Mouse (Mus musculus) NIH3T3 (cell line): ENCODE data around the gene Lemd2.

Experiments used
- DNase-seq: peaks from one replicate; pipeline ENCODE4 v3.0.0-alpha.2; 2012; ENCODE audit warnings: low read depth

Gene Lemd2

DNA sequence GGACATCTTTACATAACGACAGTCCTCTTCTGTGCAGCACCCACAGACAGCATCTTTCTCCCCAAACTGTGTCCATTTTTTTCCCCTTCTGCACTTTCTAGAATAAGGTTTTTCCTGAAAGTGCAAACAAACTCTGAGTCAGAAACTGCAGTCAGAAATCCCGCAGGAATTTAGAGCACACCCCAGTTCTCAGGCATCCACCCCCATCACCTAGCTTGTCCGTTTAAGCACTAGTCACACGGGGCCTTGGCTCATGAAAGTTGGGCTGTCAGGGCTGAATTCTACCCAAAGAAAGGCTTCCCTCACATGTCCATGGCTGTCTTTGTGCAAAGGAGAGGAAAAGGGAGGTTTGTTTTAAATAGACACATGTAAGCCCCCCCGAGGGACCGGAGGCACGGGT, 23.0 kb upstream of the Lemd2 start:
- DNase-seq, result peak; percentile 42

- DNase-seq, result peak; percentile 50
Measured at GRCm38 (mm10) chr17:27226701-27227100, 22.4 kb upstream of the Lemd2 start.

- no peak for DNase-seq
Measured at GRCm38 (mm10) chr17:27225801-27226200, 21.5 kb upstream of the Lemd2 start.

GRCm38 (mm10) chr17:27223821-27224220, 19.6 kb upstream of the Lemd2 start:
- no peak for DNase-seq

DNA sequence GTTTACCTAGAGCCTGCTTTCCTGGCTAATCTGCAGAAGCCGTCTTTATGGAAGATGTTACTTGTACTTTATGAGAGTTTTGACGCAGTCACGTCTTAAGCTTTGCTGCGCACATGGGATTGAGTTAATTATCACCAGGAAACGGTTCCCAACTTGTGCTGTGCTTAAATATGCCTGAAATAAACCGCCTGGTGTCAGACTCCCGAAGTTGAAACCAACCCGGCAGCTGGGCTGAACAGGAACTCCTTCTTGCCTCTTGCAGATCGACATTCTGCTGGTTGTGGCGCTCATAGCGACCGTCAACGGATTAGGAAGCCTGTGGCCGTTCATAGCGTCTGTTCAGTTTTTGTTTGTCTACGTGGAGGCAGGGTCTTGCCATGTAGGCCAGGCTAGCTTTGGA, 17.3 kb upstream of the Lemd2 start:
- DNase-seq, result no peak

DNA sequence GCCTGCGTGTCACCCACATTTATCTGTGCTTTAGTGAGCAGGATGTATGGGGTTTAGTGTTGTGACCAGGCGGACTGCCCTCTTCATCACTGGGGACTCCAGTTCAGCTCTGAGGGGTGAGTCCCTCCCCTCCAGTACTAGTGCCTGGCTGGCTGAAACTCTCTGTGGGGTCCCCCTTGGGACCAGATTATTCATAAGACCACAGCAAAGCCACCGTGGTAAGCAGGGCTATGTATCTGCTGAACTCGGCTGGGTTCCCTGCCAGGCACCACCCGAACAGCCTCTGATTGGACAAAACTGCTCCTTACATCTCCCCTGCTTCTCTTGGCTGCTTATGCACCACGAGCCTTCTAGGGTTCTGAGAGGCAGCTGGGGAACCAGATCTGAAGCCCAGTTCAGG, 14.6 kb upstream of the Lemd2 start:
- DNase-seq, result peak; percentile 51

DNA sequence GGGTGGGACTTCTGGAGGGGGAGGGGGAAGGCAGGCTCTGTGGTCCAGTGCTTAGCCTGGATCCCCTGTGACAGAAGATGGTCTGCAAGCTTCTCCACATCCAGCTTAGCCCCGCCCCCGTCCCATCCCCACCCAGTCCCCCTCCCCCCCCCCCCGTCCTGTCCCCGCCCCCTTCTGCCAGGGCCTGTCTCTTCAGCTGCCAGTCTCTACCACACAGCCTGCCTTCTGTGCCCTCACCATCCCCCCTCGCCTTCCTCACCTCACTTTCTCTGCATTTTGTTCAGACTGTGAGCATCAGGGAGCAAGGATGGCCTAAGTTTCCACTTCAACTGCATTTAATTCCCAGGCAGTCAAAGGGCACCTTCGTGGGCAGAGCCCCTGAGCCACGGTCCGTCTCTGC, 14.1 kb upstream of the Lemd2 start:
- DNase-seq, result no peak

DNA sequence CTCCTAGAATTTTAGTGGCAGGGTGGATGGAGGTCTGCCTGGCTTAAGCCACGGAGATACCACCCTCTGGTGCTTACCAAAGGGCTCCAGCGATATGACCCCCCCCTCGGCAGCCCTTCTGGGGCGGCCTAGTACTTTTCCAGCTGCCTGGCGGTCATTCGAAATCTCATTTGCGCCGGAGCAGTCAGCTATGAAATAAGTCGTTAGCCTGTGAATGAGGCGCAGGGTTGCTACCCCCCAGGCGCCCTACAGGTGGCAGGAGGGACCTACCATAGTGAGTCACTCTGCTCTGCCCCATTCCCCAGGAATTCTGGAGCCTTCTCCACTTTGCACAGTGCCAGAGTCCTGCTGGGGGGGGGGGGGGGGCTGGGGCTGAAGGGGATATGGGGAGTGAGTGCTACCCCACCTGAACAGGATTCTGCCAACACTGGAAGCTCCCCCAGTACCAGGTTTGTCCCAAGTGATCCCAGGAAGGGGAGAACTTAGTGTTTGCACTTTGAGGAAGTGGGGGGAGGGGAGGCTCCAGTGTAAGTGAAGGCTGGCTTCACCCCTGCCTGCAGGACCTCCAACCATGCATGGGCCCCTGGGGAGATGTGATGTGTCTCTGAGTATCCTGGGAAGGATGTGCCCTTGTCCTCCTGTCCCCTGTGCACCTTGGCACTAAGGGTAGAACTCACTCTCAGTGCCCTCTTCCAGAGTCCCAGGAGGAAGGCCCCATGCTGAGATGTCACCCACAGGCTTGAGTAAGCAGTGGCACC, 8.7 kb upstream of the Lemd2 start:
- peak; percentile 69 for DNase-seq

GRCm38 (mm10) chr17:27212006-27212405, 7.7 kb upstream of the Lemd2 start:
- DNase-seq, result no peak

GRCm38 (mm10) chr17:27207113-27207707, 2.9 kb upstream of the Lemd2 start:
- peak; percentile 84 for DNase-seq

GRCm38 (mm10) chr17:27203358-27204074, 753 bp downstream of the Lemd2 start:
- DNase-seq, result no peak

DNA sequence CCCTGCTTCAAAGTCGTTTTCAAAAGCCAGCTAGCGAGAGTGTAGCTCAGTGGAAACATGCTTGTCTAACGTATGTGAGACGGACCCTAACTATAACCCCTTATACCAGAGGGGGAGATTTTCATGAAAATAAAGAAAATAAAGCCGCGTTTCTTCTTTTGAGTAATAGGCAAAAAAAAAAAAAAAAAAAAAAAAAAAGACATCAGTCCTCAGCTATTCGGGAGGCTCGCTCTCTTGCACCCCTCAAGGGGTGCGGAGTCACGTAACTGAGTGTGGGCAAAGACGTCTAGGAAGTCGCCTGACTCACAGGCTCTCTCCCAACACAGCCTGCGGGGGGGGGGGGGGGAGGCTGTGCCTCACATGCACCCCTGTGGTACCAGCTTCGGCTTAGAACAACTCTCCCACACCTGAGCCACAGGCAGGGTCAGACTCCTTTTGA, 1.3 kb downstream of the Lemd2 start:
- peak; percentile 78 for DNase-seq

- DNase-seq, result peak; percentile 64
Measured at GRCm38 (mm10) chr17:27201981-27202380, 2.3 kb downstream of the Lemd2 start.

DNA sequence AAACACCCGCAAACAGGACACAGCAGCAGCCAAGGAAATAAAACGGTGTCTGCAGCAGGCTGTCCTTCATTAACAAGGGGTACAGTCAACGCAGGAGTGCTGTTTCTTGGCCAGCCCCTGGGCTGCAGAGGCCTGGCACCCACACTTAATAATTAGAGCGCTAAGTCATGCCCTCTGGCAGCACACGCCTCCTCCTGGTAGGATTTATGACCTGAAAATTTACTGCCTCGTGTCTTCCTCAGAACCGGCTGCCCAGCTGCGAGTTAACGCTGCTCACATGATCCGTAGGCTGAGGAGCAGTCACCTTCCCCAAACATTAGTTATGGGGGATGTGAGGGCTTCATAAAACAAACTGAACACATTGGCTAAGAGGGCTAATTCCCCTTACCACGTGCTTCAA, 3.5 kb downstream of the Lemd2 start:
- DNase-seq, result peak; percentile 34

DNA sequence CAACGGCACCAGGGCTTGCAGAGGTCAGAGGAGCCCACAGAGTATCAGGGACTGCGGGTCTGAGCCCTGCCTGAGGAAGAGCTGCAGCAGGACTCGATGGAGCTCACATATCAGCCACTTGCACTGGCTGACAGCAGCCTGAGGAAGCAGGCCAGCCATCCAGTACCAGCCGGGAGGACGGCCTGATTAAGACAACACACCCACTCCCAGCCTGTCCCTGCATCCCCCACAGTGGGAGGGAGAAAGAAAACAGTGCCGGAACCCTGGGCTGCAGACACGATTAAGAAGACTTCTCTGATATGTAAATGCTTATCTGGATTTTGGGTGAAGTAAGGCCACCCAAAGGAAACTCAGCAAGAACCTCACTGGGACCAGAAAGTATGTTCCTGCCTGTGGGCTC, 4.4 kb downstream of the Lemd2 start:
- no peak for DNase-seq

GRCm38 (mm10) chr17:27199205-27199604, 5.1 kb downstream of the Lemd2 start:
- no peak for DNase-seq

DNA sequence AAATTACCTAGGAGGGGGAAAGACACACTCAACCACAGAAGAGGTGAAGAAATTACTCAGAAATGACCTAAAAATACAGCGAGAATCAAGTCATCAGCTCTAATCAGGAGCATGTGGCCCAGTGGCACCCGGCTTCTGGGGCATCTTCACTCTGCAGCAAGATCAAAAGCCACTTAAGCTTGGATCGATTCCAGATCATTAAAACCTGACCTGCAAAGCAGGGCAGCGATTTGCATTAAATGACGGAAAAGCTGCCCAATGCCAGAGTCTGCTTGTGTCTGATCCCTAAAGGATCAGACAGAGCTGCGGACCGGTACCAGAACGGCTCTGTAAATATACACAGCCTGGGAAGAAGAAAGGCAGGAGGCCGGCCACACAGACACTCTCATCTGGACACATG, 8.1 kb downstream of the Lemd2 start:
- no peak for DNase-seq

DNA sequence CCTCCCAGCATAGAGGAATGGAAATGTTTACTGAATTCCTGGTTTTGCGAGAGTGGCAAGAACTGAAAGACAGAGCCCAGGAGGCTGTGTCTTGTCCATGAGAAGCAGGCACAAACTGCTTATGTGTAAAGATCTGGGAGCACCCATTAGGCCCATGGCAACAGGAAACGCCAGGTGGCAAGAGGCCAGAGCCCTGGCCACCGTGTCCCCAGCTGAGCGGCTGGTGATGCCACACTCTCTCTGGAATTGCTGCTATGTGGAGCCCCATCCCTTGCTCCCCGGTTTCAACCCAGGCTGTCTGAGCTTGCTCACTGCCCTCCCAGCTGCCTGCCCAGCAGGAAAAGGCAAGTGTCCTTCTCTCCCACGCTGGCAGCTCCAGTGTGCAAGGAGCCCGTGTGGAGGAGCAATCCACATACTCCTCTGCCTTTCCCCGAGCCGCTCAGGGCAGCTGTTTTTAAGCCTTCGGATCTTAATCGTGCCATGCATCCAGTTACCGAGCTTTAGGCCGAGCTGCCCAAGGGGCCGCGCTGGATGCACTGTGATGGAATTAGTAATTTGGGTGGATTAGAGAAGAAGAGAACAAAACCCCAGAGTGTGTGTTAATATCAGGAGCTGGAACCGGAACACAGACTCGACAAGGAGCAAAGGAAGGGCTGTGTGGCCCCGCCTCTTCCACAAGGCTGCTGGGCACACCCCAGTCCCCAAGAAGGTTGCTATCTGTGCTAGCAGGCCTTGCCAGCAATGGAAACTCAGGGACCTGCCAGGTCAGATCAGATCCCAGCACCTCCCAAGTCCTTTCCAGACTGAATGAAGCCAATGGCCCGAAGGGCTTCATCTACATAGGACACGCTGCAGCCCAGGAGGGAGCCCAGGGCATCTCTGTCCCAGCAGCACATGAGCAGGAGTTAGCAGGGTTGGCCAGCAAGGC, 9.7 kb downstream of the Lemd2 start:
- no peak for DNase-seq

GRCm38 (mm10) chr17:27191804-27192203, 12.5 kb downstream of the Lemd2 start:
- DNase-seq, result no peak

DNA sequence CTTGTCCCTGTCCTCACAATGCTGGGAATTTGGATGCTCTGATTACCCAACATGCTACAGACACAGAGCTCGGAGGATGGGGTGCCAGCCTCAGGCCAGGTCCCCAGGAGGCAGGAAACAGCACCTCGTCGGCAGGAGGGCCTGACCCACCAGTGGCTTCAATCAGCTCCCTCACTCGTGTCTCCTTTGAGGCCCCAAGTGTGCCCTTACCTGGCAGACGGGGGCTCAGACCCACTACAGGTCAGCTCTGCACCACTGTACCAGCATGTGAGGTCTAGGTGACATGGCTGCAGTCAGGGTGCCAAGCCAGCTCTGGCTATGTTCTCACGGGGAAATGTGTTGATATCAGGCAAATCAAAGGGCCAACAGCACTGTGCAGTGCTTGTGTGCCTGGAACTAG, 13.1 kb downstream of the Lemd2 start:
- DNase-seq, result no peak

GRCm38 (mm10) chr17:27189640-27190216, 14.5 kb downstream of the Lemd2 start:
- peak; percentile 85 for DNase-seq

GRCm38 (mm10) chr17:27188883-27189282, 15.4 kb downstream of the Lemd2 start:
- no peak for DNase-seq
